Mouse (Mus musculus) c-Kit-positive CD71-negative TER-119-negative erythroid progenitor cells, embryonic 14.5 days (primary cell): ENCODE data around the gene Lhx6.

ENCODE experiments used
- DNase-seq: peaks from one replicate; pipeline ENCODE4 v3.0.0-alpha.2; 2013; ENCODE audit warnings: low read depth

The Lhx6 gene

GRCm38 (mm10) chr2:36035413-36036081 lies 69.7 kb downstream of the Lhx6 start:
- DNase-seq, result no peak

GRCm38 (mm10) chr2:36034898-36035297 lies 70.3 kb downstream of the Lhx6 start:
- no peak for DNase-seq

- DNase-seq, result no peak
Measured at GRCm38 (mm10) chr2:36033966-36034365, 71.2 kb downstream of the Lhx6 start.

GRCm38 (mm10) chr2:36032884-36033283 lies 72.3 kb downstream of the Lhx6 start:
- no peak for DNase-seq
